Mouse (Mus musculus) B cell, adult 2 months (primary cell): ENCODE data around the gene Itpa.

ENCODE experiments used
- DNase-seq, 2 experiments: peaks; one replicate each; pipeline ENCODE4 v3.0.0; 2022

Itpa gene

DNA sequence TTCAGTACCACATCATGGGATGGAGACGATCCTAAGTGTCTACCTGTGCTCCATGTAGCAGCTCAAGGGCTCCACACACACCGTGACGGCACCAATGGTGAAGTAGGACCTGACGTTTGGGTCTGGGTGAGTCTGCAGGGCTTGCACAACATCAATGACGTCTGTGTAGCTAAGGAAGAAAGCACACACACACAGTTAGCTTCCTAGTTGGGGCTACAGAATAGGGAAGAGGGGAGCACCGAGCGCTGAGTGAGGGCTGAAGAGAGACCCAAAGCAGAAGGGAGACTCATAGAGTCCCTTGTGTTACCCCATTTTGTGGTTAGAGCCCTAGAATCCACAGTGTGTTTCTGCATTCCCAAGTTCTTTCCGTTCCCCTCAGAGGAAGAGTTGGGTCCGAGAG, 63.3 kb downstream of the Itpa start:
- no peak for DNase-seq
